Mouse (Mus musculus): ENCODE measurements around the gene Cldn20. TPM values are rescaled to one million over a fixed set of nuclear protein-coding genes. Genes with fewer than 3 reads are reported as not detected.

Cldn20 gene
- polyA plus RNA-seq (2011; ENCODE audit: insufficient read depth, insufficient read length, low replicate concordance, missing spikeins), result not detected in 2 replicates

- TF ChIP-seq POLR2A (IDR thresholded peaks at IDR 0.05; ENCODE audit: borderline replicate concordance, control insufficient read depth, low read depth, low read length) (no peak), CTCF (IDR thresholded peaks at IDR 0.05; ENCODE audit: control insufficient read depth, insufficient read depth, low read length) (no peak)
- Histone ChIP-seq H3K4me3 (replicated peaks; ENCODE audit: control insufficient read depth, low read depth, low read length) (no peak within 1 kb of the TSS), H3K4me1 (ENCODE audit: control insufficient read depth, insufficient read depth, low read length) (no peaks in the 10 kb centered on the region), H3K27ac (ENCODE audit: control insufficient read depth, insufficient read depth, low read depth, low read length, poor library complexity) (no peak within 1 kb of the TSS)
- 95% methylated on average over 4 of the region's 4 CpGs for WGBS
These were observed at the start of gene Cldn20 for GRCm38 (mm10) chr17:3532254-3532653. Cldn20 (plus strand) TSS chr17:3532554.

GRCm38 (mm10) chr17:3483091-3483490 lies 49.3 kb upstream of the Cldn20 start:
- TF ChIP-seq POLR2A (IDR thresholded peaks at IDR 0.05; ENCODE audit: borderline replicate concordance, control insufficient read depth, low read depth, low read length) (no peak), CTCF (IDR thresholded peaks at IDR 0.05; ENCODE audit: control insufficient read depth, insufficient read depth, low read length) (no peak)
- no peak overlapping the region for H3K27ac ChIP-seq (ENCODE audit: control insufficient read depth, insufficient read depth, low read depth, low read length, poor library complexity)
- 46% methylated on average over 8 of the region's 8 CpGs for WGBS
- H3K4me3 ChIP-seq (replicated peaks; ENCODE audit: control insufficient read depth, low read depth, low read length), result no peak overlapping the region
- no peaks in the 10 kb centered on the region; the same call in 1 of the 2 replicates for H3K4me1 ChIP-seq (ENCODE audit: control insufficient read depth, insufficient read depth, low read length)

GRCm38 (mm10) chr17:3485851-3486250 lies 46.5 kb upstream of the Cldn20 start:
- TF ChIP-seq POLR2A (IDR thresholded peaks at IDR 0.05; ENCODE audit: borderline replicate concordance, control insufficient read depth, low read depth, low read length) (no peak), CTCF (IDR thresholded peaks at IDR 0.05; ENCODE audit: control insufficient read depth, insufficient read depth, low read length) (no peak)
- peaks cover 3% of the 10 kb centered on the region; the same call in 1 of the 2 replicates for H3K4me1 ChIP-seq (ENCODE audit: control insufficient read depth, insufficient read depth, low read length)
- H3K27ac ChIP-seq (ENCODE audit: control insufficient read depth, insufficient read depth, low read depth, low read length, poor library complexity), result no peak overlapping the region
- H3K4me3 ChIP-seq (replicated peaks; ENCODE audit: control insufficient read depth, low read depth, low read length), result no peak overlapping the region
- WGBS, result 81% methylated on average over 7 of the region's 7 CpGs

GRCm38 (mm10) chr17:3487211-3487610 lies 45.1 kb upstream of the Cldn20 start:
- Histone ChIP-seq H3K27ac (ENCODE audit: control insufficient read depth, insufficient read depth, low read depth, low read length, poor library complexity) (no peak overlapping the region), H3K4me1 (ENCODE audit: control insufficient read depth, insufficient read depth, low read length) (peaks cover 4% of the 10 kb centered on the region; the same call in 1 of the 2 replicates), H3K4me3 (replicated peaks; ENCODE audit: control insufficient read depth, low read depth, low read length) (no peak overlapping the region)
- WGBS, result 82% methylated on average over 4 of the region's 4 CpGs
- TF ChIP-seq POLR2A (IDR thresholded peaks at IDR 0.05; ENCODE audit: borderline replicate concordance, control insufficient read depth, low read depth, low read length) (no peak), CTCF (IDR thresholded peaks at IDR 0.05; ENCODE audit: control insufficient read depth, insufficient read depth, low read length) (no peak)

- 55% methylated on average over 12 of the region's 12 CpGs for WGBS
- Histone ChIP-seq H3K4me1 (ENCODE audit: control insufficient read depth, insufficient read depth, low read length) (peaks cover 4% of the 10 kb centered on the region; the same call in 1 of the 2 replicates), H3K27ac (ENCODE audit: control insufficient read depth, insufficient read depth, low read depth, low read length, poor library complexity) (no peak overlapping the region), H3K4me3 (replicated peaks; ENCODE audit: control insufficient read depth, low read depth, low read length) (no peak overlapping the region)
- TF ChIP-seq CTCF (IDR thresholded peaks at IDR 0.05; ENCODE audit: control insufficient read depth, insufficient read depth, low read length) (no peak), POLR2A (IDR thresholded peaks at IDR 0.05; ENCODE audit: borderline replicate concordance, control insufficient read depth, low read depth, low read length) (no peak)
These were observed 44.4 kb upstream of the Cldn20 start for GRCm38 (mm10) chr17:3487721-3488601.

- 56% methylated on average over 11 of the region's 11 CpGs for WGBS
These were observed 42.0 kb upstream of the Cldn20 start for GRCm38 (mm10) chr17:3490216-3490895.

GRCm38 (mm10) chr17:3491065-3491464 lies 41.3 kb upstream of the Cldn20 start:
- Histone ChIP-seq H3K4me3 (replicated peaks; ENCODE audit: control insufficient read depth, low read depth, low read length) (no peak overlapping the region), H3K4me1 (ENCODE audit: control insufficient read depth, insufficient read depth, low read length) (peaks cover 4% of the 10 kb centered on the region; the same call in 1 of the 2 replicates), H3K27ac (ENCODE audit: control insufficient read depth, insufficient read depth, low read depth, low read length, poor library complexity) (no peak overlapping the region)
- 4% methylated on average over 5 of the region's 5 CpGs for WGBS
- TF ChIP-seq POLR2A (IDR thresholded peaks at IDR 0.05; ENCODE audit: borderline replicate concordance, control insufficient read depth, low read depth, low read length) (no peak), CTCF (IDR thresholded peaks at IDR 0.05; ENCODE audit: control insufficient read depth, insufficient read depth, low read length) (no peak)

More at GRCm38 (mm10) chr17:3490216-3490895, 42.0 kb upstream of the Cldn20 start:
- Histone ChIP-seq H3K4me3 (replicated peaks; ENCODE audit: control insufficient read depth, low read depth, low read length) (no peak overlapping the region), H3K4me1 (ENCODE audit: control insufficient read depth, insufficient read depth, low read length) (peaks cover 4% of the 10 kb centered on the region; the same call in 1 of the 2 replicates), H3K27ac (ENCODE audit: control insufficient read depth, insufficient read depth, low read depth, low read length, poor library complexity) (no peak overlapping the region)
- no peak for TF ChIP-seq CTCF (IDR thresholded peaks at IDR 0.05; ENCODE audit: control insufficient read depth, insufficient read depth, low read length)
- no peak for TF ChIP-seq POLR2A (IDR thresholded peaks at IDR 0.05; ENCODE audit: borderline replicate concordance, control insufficient read depth, low read depth, low read length)

GRCm38 (mm10) chr17:3491667-3492066 lies 40.7 kb upstream of the Cldn20 start:
- WGBS, result 88% methylated on average over 6 of the region's 6 CpGs
- TF ChIP-seq CTCF (IDR thresholded peaks at IDR 0.05; ENCODE audit: control insufficient read depth, insufficient read depth, low read length) (no peak), POLR2A (IDR thresholded peaks at IDR 0.05; ENCODE audit: borderline replicate concordance, control insufficient read depth, low read depth, low read length) (no peak)
- Histone ChIP-seq H3K27ac (ENCODE audit: control insufficient read depth, insufficient read depth, low read depth, low read length, poor library complexity) (no peak overlapping the region), H3K4me3 (replicated peaks; ENCODE audit: control insufficient read depth, low read depth, low read length) (no peak overlapping the region), H3K4me1 (ENCODE audit: control insufficient read depth, insufficient read depth, low read length) (peaks cover 4% of the 10 kb centered on the region; the same call in 1 of the 2 replicates)

All from bone marrow, adult 2 months (tissue).